Mouse (Mus musculus) right cerebral cortex, adult 18-20 months (tissue): Measurements from ENCODE around the gene Nrxn1.

ENCODE experiments used
- DNase-seq: peaks from one replicate; pipeline ENCODE4 v3.0.0; 2022; ENCODE audit warnings: mixed read lengths

Gene Nrxn1

GRCm38 (mm10) chr17:90808256-90808655 lies 284.6 kb downstream of the Nrxn1 start:
- DNase-seq, result no peak

- no peak for DNase-seq
Measured at GRCm38 (mm10) chr17:90807199-90807598, 285.7 kb downstream of the Nrxn1 start.

- no peak for DNase-seq
Measured at GRCm38 (mm10) chr17:90798689-90799088, 294.2 kb downstream of the Nrxn1 start.

DNA sequence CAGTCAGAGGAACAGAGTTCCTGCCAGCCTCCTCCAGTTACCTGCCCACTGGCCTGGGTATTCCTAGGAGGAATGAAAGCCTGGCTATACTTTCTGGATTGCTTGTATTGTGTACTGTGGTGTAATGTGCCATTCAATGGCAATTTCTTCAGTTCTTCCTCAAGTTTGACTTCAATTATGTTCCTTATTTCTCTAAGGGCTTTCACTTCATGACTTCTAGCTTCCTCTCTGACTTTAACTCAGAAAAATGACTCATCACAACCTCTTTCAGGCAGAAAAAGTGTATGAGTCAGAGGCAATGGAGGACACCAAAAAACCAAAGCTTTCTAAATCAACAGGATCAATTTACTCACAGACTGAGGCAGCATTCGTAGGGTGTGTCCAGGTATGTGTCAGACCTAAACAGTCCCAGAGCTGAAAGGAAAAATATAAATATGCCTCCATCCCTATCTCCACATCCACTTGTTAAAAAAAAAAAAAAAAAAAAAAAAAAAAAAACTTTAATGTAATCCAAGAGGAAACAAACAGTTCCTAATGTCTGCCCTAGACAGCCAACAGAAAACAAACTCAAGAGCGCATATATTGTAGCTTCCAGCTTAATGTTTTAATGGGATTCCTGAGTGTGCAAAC lies 295.1 kb downstream of the Nrxn1 start:
- DNase-seq, result no peak

GRCm38 (mm10) chr17:90796974-90797373 lies 295.9 kb downstream of the Nrxn1 start:
- no peak for DNase-seq

DNA sequence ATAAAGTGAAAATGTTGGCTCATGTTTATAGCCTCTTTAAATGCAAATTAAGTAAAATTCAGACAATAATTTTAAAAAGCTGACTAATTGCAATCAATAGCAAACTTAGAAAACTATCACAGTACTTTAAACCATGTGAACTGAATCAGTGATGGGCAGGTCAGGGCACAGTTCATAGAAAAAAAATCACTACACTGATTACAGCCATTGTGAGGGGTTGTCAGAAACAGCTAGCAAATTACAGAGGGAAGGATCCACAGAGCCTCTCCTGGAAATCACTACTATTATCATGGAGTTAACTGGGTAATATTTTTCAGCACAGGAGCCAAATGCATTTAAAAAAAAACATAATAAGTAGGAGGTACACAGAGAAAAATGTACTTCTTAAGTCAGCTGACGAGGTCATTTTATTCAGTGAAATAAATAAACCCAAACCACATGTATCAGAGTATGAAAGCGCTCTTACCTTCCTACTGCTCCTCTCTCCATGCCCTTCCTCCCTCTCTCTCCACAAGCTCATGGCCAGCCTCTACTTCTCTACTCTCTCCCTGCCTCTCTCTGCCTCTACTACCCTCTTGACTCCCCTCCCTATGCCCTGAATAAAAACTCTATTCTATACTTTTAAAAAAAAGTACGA lies 304.3 kb downstream of the Nrxn1 start:
- DNase-seq, result no peak

GRCm38 (mm10) chr17:90788040-90788439 lies 304.8 kb downstream of the Nrxn1 start:
- DNase-seq, result no peak

DNA sequence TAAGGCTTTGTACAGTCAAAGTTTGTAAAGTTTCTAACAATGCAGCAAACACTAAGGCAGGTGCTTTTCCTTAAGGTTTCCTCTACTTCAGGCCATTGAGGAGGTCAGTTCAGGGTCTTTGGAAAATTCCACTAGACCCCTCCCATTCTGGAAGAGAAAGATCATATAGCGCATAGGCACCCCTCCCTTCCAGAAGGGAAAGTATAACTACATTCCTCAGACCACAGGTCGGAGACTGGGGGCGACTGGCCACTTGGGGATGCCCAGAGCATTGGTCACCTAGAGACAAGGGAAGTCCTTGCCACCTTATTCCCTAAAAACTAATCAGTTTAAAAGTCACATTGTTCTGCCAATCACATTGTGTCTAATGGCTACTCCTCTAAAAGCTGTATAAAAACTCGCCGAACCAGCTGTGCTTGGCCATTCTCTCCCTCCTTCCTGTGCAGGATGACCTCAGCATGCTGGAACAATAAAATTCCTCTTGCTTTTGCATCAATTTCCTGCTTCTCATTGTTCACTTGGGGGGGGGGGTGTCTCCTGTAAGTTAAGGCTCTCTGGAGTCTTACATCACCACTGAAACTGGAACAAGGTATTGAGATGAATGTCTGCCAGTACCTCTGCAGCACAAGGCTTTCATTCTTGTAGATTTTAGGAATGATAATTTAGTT lies 305.6 kb downstream of the Nrxn1 start:
- no peak for DNase-seq

- DNase-seq, result no peak
Measured at GRCm38 (mm10) chr17:90780481-90780880, 312.4 kb downstream of the Nrxn1 start.

DNA sequence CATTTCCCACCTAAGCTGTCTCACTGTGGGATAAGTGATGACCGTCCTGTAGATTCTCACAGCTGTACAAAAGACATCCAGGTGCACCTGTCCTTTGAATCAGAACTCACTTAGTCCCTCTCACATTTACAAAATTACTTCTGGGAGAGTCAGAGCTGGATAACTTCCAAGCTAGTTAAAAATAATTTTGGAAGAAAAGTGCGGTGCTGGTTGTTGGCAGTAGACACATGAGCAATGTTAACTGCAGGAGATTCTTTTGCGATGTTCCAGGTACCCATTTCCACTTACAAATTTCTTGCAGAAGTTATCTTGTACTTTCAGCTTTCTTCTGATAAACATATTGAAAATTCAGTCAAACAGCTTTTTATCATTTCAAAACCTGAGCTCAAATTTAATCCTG lies 317.5 kb downstream of the Nrxn1 start:
- DNase-seq, result no peak

GRCm38 (mm10) chr17:90773233-90773632 lies 319.6 kb downstream of the Nrxn1 start:
- DNase-seq, result no peak

DNA sequence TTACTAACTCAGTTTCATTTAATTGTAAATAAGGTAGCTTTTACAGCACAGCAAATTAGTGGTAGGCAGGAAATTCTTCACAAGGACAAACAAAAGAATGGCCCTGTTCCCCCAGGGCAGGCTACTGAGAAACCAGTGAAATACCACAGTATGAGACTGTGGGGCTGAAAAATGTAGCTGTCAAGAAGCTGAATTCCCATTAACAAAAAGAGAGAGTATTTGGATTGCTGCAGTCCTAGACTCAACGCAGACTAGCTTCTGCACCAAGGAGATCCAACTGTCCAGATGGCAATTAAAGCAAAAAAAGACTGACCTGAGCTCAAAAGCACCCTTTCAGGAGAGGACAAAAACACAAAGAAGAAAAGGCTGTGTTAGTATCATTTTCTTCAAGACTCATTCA lies 324.7 kb downstream of the Nrxn1 start:
- no peak for DNase-seq

GRCm38 (mm10) chr17:90727124-90727523 lies 365.7 kb downstream of the Nrxn1 start:
- DNase-seq, result no peak

- DNase-seq, result peak; percentile 63
Measured at GRCm38 (mm10) chr17:90704773-90705172, 388.1 kb downstream of the Nrxn1 start.

- DNase-seq, result no peak
Measured at GRCm38 (mm10) chr17:90702626-90703025, 390.2 kb downstream of the Nrxn1 start.

GRCm38 (mm10) chr17:90696071-90696800 lies 396.6 kb downstream of the Nrxn1 start:
- peak; percentile 20 for DNase-seq

DNA sequence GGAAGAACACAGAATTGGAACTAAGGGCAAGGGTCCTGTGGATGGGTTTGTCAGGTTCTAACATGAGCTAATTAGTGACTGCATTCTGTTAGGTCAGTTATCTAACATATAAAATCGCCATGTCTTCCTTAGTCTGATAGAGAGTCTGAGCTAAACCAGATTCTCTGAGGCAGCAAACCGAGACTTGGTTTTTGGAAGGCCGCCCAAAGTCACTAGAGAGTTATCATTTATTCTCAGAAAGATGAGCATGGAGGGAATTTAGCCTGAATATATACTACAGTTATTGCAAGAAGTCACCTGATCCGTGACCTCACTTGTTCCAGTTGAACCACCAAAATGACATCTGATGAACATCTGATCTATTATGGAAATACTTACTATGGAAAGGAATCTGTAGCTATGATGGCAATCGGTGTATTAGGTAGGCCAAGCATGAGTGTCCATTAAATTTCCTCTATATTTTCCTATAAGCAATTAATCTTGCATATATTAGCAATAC lies 397.7 kb downstream of the Nrxn1 start:
- DNase-seq, result no peak

DNA sequence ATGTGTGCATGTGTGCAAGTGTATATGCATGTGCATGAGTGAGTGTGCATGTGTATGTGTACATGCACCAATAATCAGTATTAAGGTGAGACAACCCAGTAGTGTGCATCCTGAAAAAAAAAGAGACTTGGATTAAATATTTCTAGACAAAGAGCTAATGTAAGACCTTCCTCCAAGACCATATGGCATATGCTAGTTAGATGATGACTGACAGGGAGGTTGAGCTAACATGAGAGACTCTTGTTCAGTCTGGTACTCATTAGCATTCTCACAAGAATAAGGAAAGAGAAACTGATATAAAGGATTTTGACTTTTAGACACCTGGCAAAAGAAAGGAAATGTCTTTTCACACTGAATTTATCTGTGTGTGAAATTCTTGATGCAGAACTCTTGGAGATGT lies 408.7 kb downstream of the Nrxn1 start:
- DNase-seq, result no peak

- no peak for DNase-seq
Measured at GRCm38 (mm10) chr17:90681019-90681418, 411.9 kb downstream of the Nrxn1 start.

DNA sequence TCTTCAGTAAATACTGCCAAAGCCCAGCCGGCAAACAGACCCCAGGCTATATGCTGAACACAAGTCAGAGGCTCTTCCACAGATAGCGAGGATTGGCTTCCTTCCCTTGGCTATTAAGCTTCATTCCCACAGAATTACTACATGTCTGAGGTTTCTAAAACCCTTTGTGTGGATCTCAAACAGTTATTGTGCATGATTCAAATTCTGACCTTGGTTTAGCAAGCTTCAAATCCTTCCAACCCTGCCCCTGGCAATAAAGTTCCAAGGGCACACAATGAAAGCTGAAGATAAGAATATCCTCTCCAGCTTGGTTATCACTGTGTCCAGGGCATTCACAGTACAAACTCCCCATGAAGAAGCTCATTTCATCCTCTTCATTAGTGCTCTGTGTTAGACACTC lies 416.2 kb downstream of the Nrxn1 start:
- no peak for DNase-seq

- DNase-seq, result no peak
Measured at GRCm38 (mm10) chr17:90662318-90662717, 430.6 kb downstream of the Nrxn1 start.

- DNase-seq, result no peak
Measured at GRCm38 (mm10) chr17:90654506-90654905, 438.4 kb downstream of the Nrxn1 start.

DNA sequence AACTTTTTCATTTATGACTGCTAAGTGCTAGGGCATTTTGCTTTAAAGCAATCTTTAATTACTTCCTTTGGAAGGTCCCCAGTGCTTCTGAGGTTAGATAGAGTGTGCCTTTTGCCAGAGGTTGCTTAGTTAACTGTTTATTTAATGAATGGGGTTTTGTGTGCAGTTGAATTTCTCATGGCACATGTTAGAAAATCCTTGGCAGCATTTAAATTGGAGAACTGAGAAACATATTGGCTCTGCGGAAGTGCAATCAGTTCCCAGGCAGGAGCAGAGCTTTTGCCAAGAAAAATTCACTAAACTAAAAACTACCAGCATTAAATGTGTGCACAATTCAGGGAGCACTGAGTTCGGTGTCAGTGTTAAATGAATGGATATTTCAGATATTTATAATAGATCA lies 439.5 kb downstream of the Nrxn1 start:
- peak; percentile 29 for DNase-seq
